Mouse (Mus musculus) hindbrain, embryonic 11.5 days (tissue): Measurements from ENCODE around the gene Slfn14. TPM values are rescaled to one million over a fixed set of nuclear protein-coding genes. Genes with fewer than 3 reads are reported as not detected.
"Not testable (repeated sequence)": the region's sequence is repeated elsewhere in the genome, so short reads cannot be mapped to it uniquely, and the experiment has no call there.

Experiments used
- ATAC-seq: fragments of 200-750 bp; cut with Nextera tagmentation; 2 replicates; pipeline ENCODE4 v1.8.0; 2017; ENCODE audit warnings: mild to moderate bottlenecking, moderate TSS enrichment, moderate library complexity; ENCODE audit not compliant: low FRiP score
- DNase-seq: peaks from one replicate; pipeline ENCODE4 v3.0.0-alpha.2; 2015; ENCODE audit warnings: low spot score
- H3K27ac ChIP-seq: fragments of 300-500 bp; sonication (generic); 2 replicates; pipeline ENCODE4 v1.5.1; 2014; ENCODE audit warnings: mild to moderate bottlenecking, low read depth, low read length
- H3K27me3 ChIP-seq: fragments of 300-500 bp; sonication (generic); 2 replicates; pipeline ENCODE4 v1.6.1; 2014; ENCODE audit warnings: mild to moderate bottlenecking, low read length, moderate library complexity, mixed read lengths; ENCODE audit not compliant: control insufficient read depth, insufficient read depth
- H3K36me3 ChIP-seq: fragments of 300-500 bp; sonication (generic); 2 replicates; pipeline ENCODE4 v1.6.1; 2014; ENCODE audit warnings: mild to moderate bottlenecking, low read length, moderate library complexity, mixed read lengths; ENCODE audit not compliant: control insufficient read depth, insufficient read depth
- H3K4me1 ChIP-seq: fragments of 300-500 bp; sonication (generic); replicated peaks from 2 replicates; pipeline ENCODE4 v1.6.1; 2014; ENCODE audit warnings: low read length, mixed read lengths; ENCODE audit not compliant: control insufficient read depth, insufficient read depth
- H3K4me2 ChIP-seq: fragments of 300-500 bp; sonication (generic); replicated peaks from 2 replicates; pipeline ENCODE4 v1.6.1; 2014; ENCODE audit warnings: mild to moderate bottlenecking, low read depth, low read length
- H3K4me3 ChIP-seq: fragments of 300-500 bp; sonication (generic); 2 replicates; pipeline ENCODE4 v1.5.1; 2014; ENCODE audit warnings: low read depth, low read length
- H3K9ac ChIP-seq: fragments of 300-500 bp; sonication (generic); 2 replicates; pipeline ENCODE4 v1.6.1; 2014; ENCODE audit warnings: low read depth, low read length
- H3K9me3 ChIP-seq: fragments of 300-500 bp; sonication (generic); 2 replicates; pipeline ENCODE4 v1.6.1; 2016; ENCODE audit warnings: low read length; ENCODE audit not compliant: control insufficient read depth
- WGBS: fragments of 180-500 bp; shearing (Covaris S2); extraction: QIAGEN DNeasy Blood & Tissue Kit; methylation state at CpG from one replicate; pipeline ENCODE4 v1.1.7; 2014; 5-methylcytosine and 5-hydroxymethylcytosine counted together
- polyA plus RNA-seq: library from polyadenylated mRNA; unstranded; fragments of >200 nt; fragmentation: Nextera tagmentation; extraction: Ambion mirVana; gene quantifications from 2 replicates; pipeline ENCODE4 v1.2.1, GENCODE M21; 2014

Slfn14 gene
- polyA plus RNA-seq, 1 experiment from 2014 or later, result 0.86 TPM

GRCm38 (mm10) chr11:83237390-83237789 lies 49.1 kb downstream of the Slfn14 start:
- not testable (repeated sequence) for H3K9me3 ChIP-seq, H3K27me3 ChIP-seq, H3K4me3 ChIP-seq, H3K27ac ChIP-seq, H3K36me3 ChIP-seq, DNase-seq, H3K4me2 ChIP-seq, H3K4me1 ChIP-seq, ATAC-seq, H3K9ac ChIP-seq
- 86% methylated on average over 9 of the region's 9 CpGs for WGBS

DNA sequence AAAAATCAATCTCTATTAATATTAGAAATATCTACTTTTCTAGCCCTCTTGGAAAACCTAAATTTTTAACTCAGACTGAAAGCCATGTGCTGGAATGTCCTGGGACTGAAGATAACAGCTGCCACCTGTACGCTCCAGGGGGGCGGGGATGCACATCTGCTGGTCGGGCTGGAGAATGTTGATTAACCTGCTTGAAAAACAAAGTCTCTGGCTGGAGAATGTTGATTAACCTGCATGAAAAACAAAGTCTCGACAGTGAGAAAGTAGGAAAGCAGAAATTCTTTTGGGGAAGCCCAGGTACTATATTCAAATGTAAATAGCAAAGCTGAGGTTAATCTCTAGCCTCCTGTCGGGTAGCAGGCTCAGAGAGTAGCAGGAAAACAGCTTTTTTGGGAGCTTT lies 52.9 kb downstream of the Slfn14 start:
- not testable (repeated sequence) for H3K4me3 ChIP-seq, H3K9me3 ChIP-seq, H3K27me3 ChIP-seq, H3K27ac ChIP-seq, H3K36me3 ChIP-seq, H3K9ac ChIP-seq, DNase-seq, H3K4me2 ChIP-seq, ATAC-seq, H3K4me1 ChIP-seq
- 50% methylated on average over 5 of the region's 5 CpGs for WGBS

DNA sequence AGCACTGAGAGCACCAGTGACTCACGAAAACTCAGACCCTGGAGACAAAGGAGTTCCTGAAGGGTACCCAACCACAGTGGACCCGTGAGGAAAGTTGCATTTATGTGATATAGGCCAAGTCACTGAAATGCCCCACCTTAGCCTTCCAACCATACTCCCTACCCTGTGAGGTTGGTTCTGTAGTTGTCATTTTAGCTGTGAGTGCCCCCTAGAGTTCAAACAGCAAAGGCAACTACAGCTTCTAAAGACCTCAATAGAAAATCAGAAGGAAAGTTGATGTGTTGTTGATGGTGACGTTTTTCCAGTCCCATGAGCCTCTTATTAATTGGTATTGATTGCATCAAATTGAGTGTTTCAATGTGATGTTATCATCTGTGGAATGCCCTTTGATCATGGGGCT lies 55.6 kb downstream of the Slfn14 start:
- ATAC-seq (no peak), DNase-seq (no peak)
- Histone ChIP-seq H3K27me3 (no peaks in the 10 kb centered on the region), H3K36me3 (no peaks in the 10 kb centered on the region), H3K27ac (no peak overlapping the region), H3K4me3 (no peak overlapping the region), H3K9me3 (no peaks in the 10 kb centered on the region), H3K9ac (no peak overlapping the region), H3K4me1 (no peaks in the 10 kb centered on the region), H3K4me2 (no peak overlapping the region)
- WGBS, result 69% methylated on average over 3 of the region's 3 CpGs

GRCm38 (mm10) chr11:83227926-83228723 lies 58.4 kb downstream of the Slfn14 start:
- Histone ChIP-seq H3K9ac (no peak overlapping the region), H3K36me3 (no peaks in the 10 kb centered on the region), H3K4me1 (no peaks in the 10 kb centered on the region), H3K4me3 (no peak overlapping the region), H3K4me2 (no peak overlapping the region), H3K27me3 (no peaks in the 10 kb centered on the region), H3K27ac (no peak overlapping the region), H3K9me3 (no peaks in the 10 kb centered on the region)
- DNase-seq (no peak), ATAC-seq (no peak)
- WGBS, result 85% methylated on average over 7 of the region's 7 CpGs

DNA sequence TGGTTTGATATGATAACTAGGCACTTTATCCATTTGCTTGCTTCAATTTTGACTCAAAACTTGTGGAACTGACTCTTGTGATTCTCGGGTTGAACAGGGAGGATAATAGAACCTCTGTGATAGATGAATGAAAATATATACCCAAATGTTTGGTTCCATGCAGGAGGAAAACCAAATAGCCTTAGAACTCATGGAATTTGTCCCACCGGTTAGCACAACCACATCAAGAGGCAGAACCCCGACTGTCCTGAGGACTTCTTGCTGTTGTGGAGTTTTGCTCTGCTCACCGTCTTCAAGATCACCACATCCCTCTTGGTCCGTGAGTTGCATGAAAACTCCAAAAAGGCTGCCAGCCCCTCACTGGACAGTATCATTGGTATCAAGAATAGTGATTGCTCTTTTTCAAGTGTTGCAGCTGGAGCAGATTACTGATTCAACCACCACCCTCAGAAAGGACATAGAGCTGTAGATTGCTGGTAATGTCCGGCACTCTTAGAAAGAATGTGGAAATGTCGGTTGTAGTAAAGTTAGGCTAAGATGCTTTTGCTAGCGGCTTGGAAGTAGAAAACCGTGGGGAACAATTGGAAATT lies 61.1 kb downstream of the Slfn14 start:
- ATAC-seq (no peak), DNase-seq (no peak)
- H3K36me3 ChIP-seq, result no peaks in the 10 kb centered on the region
- H3K27me3 ChIP-seq, result no peaks in the 10 kb centered on the region
- H3K4me3 ChIP-seq, result no peak overlapping the region
- no peak overlapping the region for H3K4me2 ChIP-seq
- 92% methylated on average over 9 of the region's 9 CpGs for WGBS
- no peak overlapping the region for H3K27ac ChIP-seq
- no peak overlapping the region for H3K9ac ChIP-seq
- no peaks in the 10 kb centered on the region for H3K9me3 ChIP-seq
- H3K4me1 ChIP-seq, result no peaks in the 10 kb centered on the region

Other genes starting within 250 kb of the Slfn14 start
- 1.5 and 1.6 TPM in 2 replicates for gene Slfn2, start 221.6 kb downstream of the Slfn14 start, polyA plus RNA-seq
- not detected in 2 replicates for gene Slfn1, start 169.9 kb downstream of the Slfn14 start, polyA plus RNA-seq
- gene Slfn4, start 111.5 kb downstream of the Slfn14 start, polyA plus RNA-seq, result not detected in 2 replicates
- 0.26 and 0.50 TPM in 2 replicates for gene Slfn3, start 95.4 kb downstream of the Slfn14 start, polyA plus RNA-seq
- gene Ap2b1, start 12.3 kb upstream of the Slfn14 start, polyA plus RNA-seq, result 121 and 136 TPM in 2 replicates
- 17.0 and 20.3 TPM in 2 replicates for gene Pex12, start 15.9 kb upstream of the Slfn14 start, polyA plus RNA-seq
- 4.2 TPM in 2 replicates for gene Rasl10b, start 122.4 kb upstream of the Slfn14 start, polyA plus RNA-seq
- 0.19 and 0.43 TPM in 2 replicates for gene Gas2l2, start 142.7 kb upstream of the Slfn14 start, polyA plus RNA-seq
- gene 1700020L24Rik, start 151.0 kb upstream of the Slfn14 start, polyA plus RNA-seq, result 0.80 and 0.83 TPM in 2 replicates
- gene Mmp28, start 176.3 kb upstream of the Slfn14 start, polyA plus RNA-seq, result 2.8 and 3.1 TPM in 2 replicates
- 7.3 and 26.6 TPM in 2 replicates for gene Taf15, start 186.4 kb upstream of the Slfn14 start, polyA plus RNA-seq
- not detected in 2 replicates for gene Heatr9, start 235.4 kb upstream of the Slfn14 start, polyA plus RNA-seq
- gene Ccl5, start 243.8 kb upstream of the Slfn14 start, polyA plus RNA-seq, result 0.42 TPM in 1 of 2 replicates, not detected in the other